Mouse (Mus musculus) liver, embryonic 12.5 days (tissue): Measurements from ENCODE around the gene Snd1. TPM values are rescaled to one million over a fixed set of nuclear protein-coding genes. Genes with fewer than 3 reads are reported as not detected.
"Not testable (repeated sequence)": the region's sequence is repeated elsewhere in the genome, so short reads cannot be mapped to it uniquely, and the experiment has no call there.

Source experiments
- ATAC-seq: fragments of 200-750 bp; cut with Nextera tagmentation; 2 replicates; pipeline ENCODE4 v1.8.0; 2017; ENCODE audit warnings: moderate number of reproducible peaks, mild to moderate bottlenecking, moderate library complexity
- H3K27ac ChIP-seq: fragments of 300-500 bp; sonication (generic); 2 replicates; pipeline ENCODE4 v1.5.1; 2016; ENCODE audit warnings: mild to moderate bottlenecking
- H3K27me3 ChIP-seq: fragments of 300-500 bp; sonication (generic); replicated peaks from 2 replicates; pipeline ENCODE4 v1.6.1; 2016; ENCODE audit warnings: mild to moderate bottlenecking, moderate library complexity
- H3K36me3 ChIP-seq: fragments of 300-500 bp; sonication (generic); 2 replicates; pipeline ENCODE4 v1.6.1; 2016; ENCODE audit warnings: mild to moderate bottlenecking, moderate library complexity
- H3K4me1 ChIP-seq: fragments of 300-500 bp; sonication (generic); 2 replicates; pipeline ENCODE4 v1.6.1; 2016
- H3K4me2 ChIP-seq: fragments of 300-500 bp; sonication (generic); 2 replicates; pipeline ENCODE4 v1.6.1; 2016; ENCODE audit warnings: mild to moderate bottlenecking, moderate library complexity
- H3K4me3 ChIP-seq: fragments of 300-500 bp; sonication (generic); 2 replicates; pipeline ENCODE4 v1.5.1; 2016; ENCODE audit warnings: mild to moderate bottlenecking, moderate library complexity
- H3K9ac ChIP-seq: fragments of 300-500 bp; sonication (generic); 2 replicates; pipeline ENCODE4 v1.6.1; 2016; ENCODE audit warnings: mild to moderate bottlenecking, moderate library complexity
- H3K9me3 ChIP-seq: fragments of 300-500 bp; sonication (generic); replicated peaks from 2 replicates; pipeline ENCODE4 v1.6.1; 2016; ENCODE audit warnings: mild to moderate bottlenecking, moderate library complexity
- whole genome bisulfite sequencing: fragments of 180-500 bp; shearing (Covaris S2); methylation state at CpG from one replicate; pipeline ENCODE4 v1.1.7; 2016; ENCODE audit not compliant: insufficient replicate concordance; 5-methylcytosine and 5-hydroxymethylcytosine counted together
- polyA plus RNA-seq: library from polyadenylated mRNA; unstranded; fragments of >200 nt; fragmentation: Nextera tagmentation; extraction: Ambion mirVana; gene quantifications from 2 replicates; pipeline ENCODE4 v1.2.1, GENCODE M21; 2016

The Snd1 gene
- polyA plus RNA-seq, 1 experiment from 2014 or later, result 82.0 TPM

- ATAC-seq, result no peak
- H3K36me3 ChIP-seq, result peaks cover 79% of the 10 kb centered on the region
- WGBS, result 89% methylated on average over 8 of the region's 8 CpGs
- H3K9ac ChIP-seq, result no peak overlapping the region
- H3K4me3 ChIP-seq, result no peak overlapping the region
- no peaks in the 10 kb centered on the region for H3K27me3 ChIP-seq
- H3K27ac ChIP-seq, result no peak overlapping the region
- H3K4me1 ChIP-seq, result peaks cover 3% of the 10 kb centered on the region; the same call in 1 of the 2 replicates
- H3K9me3 ChIP-seq, result no peaks in the 10 kb centered on the region
- no peak overlapping the region for H3K4me2 ChIP-seq
Observed at GRCm38 (mm10) chr6:28519426-28519825, 44.5 kb downstream of the Snd1 start.

DNA sequence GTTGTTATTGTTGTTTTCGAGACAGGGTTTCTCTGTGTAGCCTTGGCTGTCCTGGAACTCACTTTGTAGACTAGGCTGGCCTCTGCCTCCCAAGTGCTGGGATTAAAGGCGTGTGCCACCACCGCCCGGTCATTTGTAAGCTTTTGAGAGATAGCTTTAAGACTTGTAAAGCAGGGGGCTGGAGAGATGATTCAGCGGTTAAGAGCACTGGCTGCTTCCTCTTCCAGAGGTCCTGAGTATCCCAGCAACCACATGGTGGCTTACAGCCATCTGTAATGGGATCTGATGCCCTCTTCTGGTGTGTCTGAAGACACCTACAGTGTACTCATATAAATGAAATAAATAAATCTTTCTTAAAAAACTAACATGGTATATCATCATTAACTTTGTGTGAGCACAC is 45.8 kb downstream of the Snd1 start:
- ATAC-seq, H3K9ac ChIP-seq, H3K27ac ChIP-seq, H3K27me3 ChIP-seq, H3K4me1 ChIP-seq, H3K4me3 ChIP-seq, H3K4me2 ChIP-seq, H3K9me3 ChIP-seq: not testable (repeated sequence)
- 46% methylated on average over 5 of the region's 5 CpGs for WGBS
- peaks cover 82% of the 10 kb centered on the region for H3K36me3 ChIP-seq

DNA sequence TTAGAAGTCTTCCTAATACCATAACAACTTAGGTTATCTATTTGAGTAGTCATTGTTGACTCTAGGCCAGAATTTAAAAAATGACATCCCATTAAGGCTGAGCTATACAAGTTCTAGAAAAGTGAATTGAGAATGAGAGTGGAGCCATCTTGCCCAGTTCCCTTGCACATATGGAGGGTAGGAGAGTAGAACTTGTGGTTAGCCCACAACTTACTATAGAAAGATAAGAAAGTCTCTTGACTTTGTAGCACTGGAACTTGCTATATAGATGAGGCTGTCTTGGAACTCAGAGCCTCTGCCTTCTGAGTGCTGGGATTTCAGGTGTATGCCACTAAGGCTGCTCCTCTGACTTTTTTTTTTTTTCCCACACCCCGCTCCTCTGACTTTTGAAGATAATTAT is 46.5 kb downstream of the Snd1 start:
- 52% methylated on average over 1 of the region's 1 CpGs for WGBS
- Histone ChIP-seq H3K27ac (no peak overlapping the region), H3K9me3 (no peaks in the 10 kb centered on the region), H3K4me1 (peaks cover 3% of the 10 kb centered on the region; the same call in 1 of the 2 replicates), H3K4me2 (no peak overlapping the region), H3K9ac (no peak overlapping the region), H3K36me3 (peaks cover 83% of the 10 kb centered on the region), H3K4me3 (no peak overlapping the region), H3K27me3 (no peaks in the 10 kb centered on the region)
- ATAC-seq, result no peak

GRCm38 (mm10) chr6:28525589-28525988 is 50.6 kb downstream of the Snd1 start:
- H3K27ac ChIP-seq, result no peak overlapping the region
- no peak overlapping the region for H3K4me2 ChIP-seq
- H3K4me3 ChIP-seq, result no peak overlapping the region
- no peaks in the 10 kb centered on the region for H3K9me3 ChIP-seq
- no peak for ATAC-seq
- H3K9ac ChIP-seq, result no peak overlapping the region
- peaks cover 88% of the 10 kb centered on the region for H3K36me3 ChIP-seq
- H3K4me1 ChIP-seq, result no peaks in the 10 kb centered on the region
- 70% methylated on average over 2 of the region's 2 CpGs for WGBS
- no peaks in the 10 kb centered on the region for H3K27me3 ChIP-seq

DNA sequence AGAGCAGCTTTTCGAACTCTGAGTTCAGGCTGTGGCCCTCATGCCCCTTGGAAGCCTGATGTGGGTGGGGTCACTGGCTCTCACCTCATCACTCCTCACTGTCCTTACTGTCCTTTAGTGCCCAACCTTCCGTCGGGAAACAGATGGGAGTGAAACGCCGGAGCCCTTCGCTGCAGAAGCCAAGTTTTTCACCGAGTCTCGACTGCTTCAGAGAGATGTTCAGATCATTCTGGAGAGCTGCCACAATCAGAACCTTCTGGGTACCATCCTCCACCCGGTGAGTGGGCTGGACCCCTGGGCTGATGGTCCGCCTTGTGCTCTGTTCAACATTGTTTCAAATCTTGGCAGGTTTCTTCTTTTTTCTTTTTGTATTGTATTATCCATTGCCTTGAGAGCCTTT is 52.5 kb downstream of the Snd1 start:
- Histone ChIP-seq H3K4me2 (no peak overlapping the region), H3K27ac (no peak overlapping the region), H3K4me3 (no peak overlapping the region), H3K27me3 (no peaks in the 10 kb centered on the region), H3K9me3 (no peaks in the 10 kb centered on the region), H3K4me1 (no peaks in the 10 kb centered on the region), H3K36me3 (peaks cover 89% of the 10 kb centered on the region), H3K9ac (no peak overlapping the region)
- WGBS, result 86% methylated on average over 10 of the region's 10 CpGs
- no peak for ATAC-seq

GRCm38 (mm10) chr6:28528208-28528607 is 53.3 kb downstream of the Snd1 start:
- no peaks in the 10 kb centered on the region for H3K9me3 ChIP-seq
- no peak overlapping the region for H3K4me2 ChIP-seq
- H3K9ac ChIP-seq, result no peak overlapping the region
- no peak overlapping the region for H3K4me3 ChIP-seq
- 84% methylated on average over 6 of the region's 6 CpGs for WGBS
- peaks cover 89% of the 10 kb centered on the region for H3K36me3 ChIP-seq
- H3K27ac ChIP-seq, result no peak overlapping the region
- H3K4me1 ChIP-seq, result no peaks in the 10 kb centered on the region
- ATAC-seq, result no peak
- no peaks in the 10 kb centered on the region for H3K27me3 ChIP-seq

DNA sequence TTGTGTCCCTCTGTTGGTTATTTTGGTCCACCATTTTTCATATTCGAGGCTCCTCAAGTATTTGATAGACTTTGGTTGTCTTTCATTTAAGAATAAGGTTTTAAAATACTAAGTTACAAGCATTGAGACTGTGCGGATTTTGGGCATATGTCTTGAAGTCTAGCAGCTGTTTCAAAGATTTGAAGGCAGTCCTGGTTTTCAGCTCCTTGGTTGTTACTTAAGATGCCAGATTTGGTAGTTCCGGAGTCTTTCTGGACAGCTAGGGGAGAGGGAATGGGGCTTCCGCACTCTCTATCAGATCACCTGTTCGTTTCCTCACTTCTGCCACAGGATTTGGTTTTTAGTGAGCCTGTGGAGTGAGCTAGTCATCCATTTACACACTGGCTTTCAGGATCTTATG is 61.5 kb downstream of the Snd1 start:
- H3K4me2 ChIP-seq, result no peak overlapping the region
- H3K27me3 ChIP-seq, result no peaks in the 10 kb centered on the region
- no peak overlapping the region for H3K27ac ChIP-seq
- no peaks in the 10 kb centered on the region for H3K9me3 ChIP-seq
- peaks cover 75% of the 10 kb centered on the region for H3K36me3 ChIP-seq
- H3K4me3 ChIP-seq, result no peak overlapping the region
- ATAC-seq, result no peak
- 81% methylated on average over 5 of the region's 5 CpGs for WGBS
- no peaks in the 10 kb centered on the region for H3K4me1 ChIP-seq
- H3K9ac ChIP-seq, result no peak overlapping the region

DNA sequence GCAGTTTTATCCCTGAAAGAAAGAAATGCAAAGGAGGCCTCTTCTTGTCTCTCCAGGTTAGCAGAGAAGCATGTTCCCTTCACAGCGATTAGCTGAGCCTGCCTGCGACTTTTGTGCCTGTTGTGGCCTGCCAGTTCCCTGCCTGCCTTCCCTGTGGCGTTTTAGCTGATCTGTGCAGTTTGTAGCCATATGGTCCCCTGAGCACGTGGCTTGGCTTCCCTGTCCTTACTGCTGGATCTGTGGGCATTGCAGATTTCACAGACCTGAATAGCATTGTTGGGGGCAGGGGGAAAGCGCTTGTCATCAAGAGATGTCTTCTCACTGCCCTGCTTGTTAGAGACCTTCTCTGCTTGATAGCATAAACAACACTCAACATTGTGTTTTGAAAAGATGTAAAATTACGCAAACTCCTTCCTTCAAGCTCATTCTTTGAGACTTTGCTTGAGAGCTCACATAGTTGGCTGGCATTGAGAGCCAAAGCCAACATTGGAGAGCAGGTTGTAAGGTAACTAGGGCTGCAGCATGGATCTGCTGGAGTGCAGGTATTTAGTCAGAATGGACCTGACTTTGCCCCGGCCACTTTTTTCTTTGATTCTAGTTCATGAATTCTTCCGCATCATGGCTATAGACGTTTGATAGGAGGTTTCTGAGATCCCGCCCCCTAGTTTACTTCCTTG is 63.0 kb downstream of the Snd1 start:
- Histone ChIP-seq H3K4me1 (no peaks in the 10 kb centered on the region), H3K27ac (no peak overlapping the region), H3K9me3 (no peaks in the 10 kb centered on the region), H3K4me2 (no peak overlapping the region), H3K27me3 (no peaks in the 10 kb centered on the region), H3K9ac (no peak overlapping the region), H3K4me3 (no peak overlapping the region), H3K36me3 (peaks cover 69% of the 10 kb centered on the region)
- WGBS, result 74% methylated on average over 10 of the region's 10 CpGs
- no peak for ATAC-seq

GRCm38 (mm10) chr6:28542298-28542701 is 67.4 kb downstream of the Snd1 start:
- Histone ChIP-seq H3K4me1 (no peaks in the 10 kb centered on the region), H3K9ac (no peak overlapping the region), H3K4me2 (no peak overlapping the region), H3K9me3 (no peaks in the 10 kb centered on the region), H3K4me3 (no peak overlapping the region), H3K27me3 (no peaks in the 10 kb centered on the region), H3K27ac (no peak overlapping the region), H3K36me3 (peaks cover 63% of the 10 kb centered on the region)
- 75% methylated on average over 6 of the region's 6 CpGs for WGBS
- no peak for ATAC-seq

DNA sequence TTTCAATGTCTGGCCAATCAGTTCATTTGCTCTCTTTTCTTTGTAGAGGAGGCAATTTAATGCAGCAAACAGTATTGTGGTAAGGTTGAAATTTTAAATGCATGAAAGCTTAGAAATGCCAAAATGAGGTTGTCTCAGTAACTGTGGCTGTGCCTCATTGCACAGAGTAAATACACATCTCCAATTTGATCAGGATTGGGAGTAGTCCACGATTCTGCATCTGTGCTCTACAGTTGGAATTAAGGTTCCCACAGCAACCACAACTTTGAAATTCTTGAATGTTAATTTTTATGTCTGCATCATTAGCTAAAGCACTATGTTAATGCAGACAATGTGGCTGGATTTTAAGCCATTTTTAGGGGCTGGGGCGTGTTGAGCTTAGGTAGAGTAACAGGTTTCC is 72.0 kb downstream of the Snd1 start:
- 75% methylated on average over 2 of the region's 2 CpGs for WGBS
- no peak overlapping the region for H3K27ac ChIP-seq
- no peaks in the 10 kb centered on the region for H3K9me3 ChIP-seq
- H3K27me3 ChIP-seq, result no peaks in the 10 kb centered on the region
- H3K4me1 ChIP-seq, result no peaks in the 10 kb centered on the region
- H3K36me3 ChIP-seq, result peaks cover 72% of the 10 kb centered on the region
- H3K4me3 ChIP-seq, result no peak overlapping the region
- H3K9ac ChIP-seq, result no peak overlapping the region
- no peak overlapping the region for H3K4me2 ChIP-seq
- ATAC-seq, result no peak

DNA sequence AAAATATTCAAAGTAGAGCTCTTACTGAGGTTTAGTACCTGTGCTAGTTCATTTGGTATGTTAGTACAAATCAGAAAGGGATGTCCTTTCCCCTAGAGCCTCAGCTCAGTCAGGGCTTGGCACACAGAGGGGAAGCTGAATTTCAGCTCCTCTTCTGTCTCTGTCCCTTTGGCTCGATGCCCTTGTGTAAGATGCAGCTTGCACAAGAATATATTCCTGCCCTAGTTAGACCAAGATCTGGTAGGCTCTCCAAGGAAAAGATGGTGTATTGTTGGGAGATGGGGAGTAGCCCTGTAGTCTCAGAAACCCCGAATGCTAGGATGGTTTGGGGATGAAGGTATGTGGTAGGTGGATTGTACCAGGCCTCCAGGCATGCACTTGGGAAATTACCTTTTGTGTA is 74.4 kb downstream of the Snd1 start:
- 75% methylated on average over 2 of the region's 2 CpGs for WGBS
- H3K4me3 ChIP-seq, result no peak overlapping the region
- no peak overlapping the region for H3K4me2 ChIP-seq

GRCm38 (mm10) chr6:28550255-28551004 is 75.5 kb downstream of the Snd1 start:
- Histone ChIP-seq H3K4me3 (no peak overlapping the region), H3K27me3 (no peaks in the 10 kb centered on the region), H3K36me3 (peaks cover 68% of the 10 kb centered on the region), H3K9me3 (no peaks in the 10 kb centered on the region), H3K27ac (no peak overlapping the region), H3K4me2 (no peak overlapping the region), H3K4me1 (no peaks in the 10 kb centered on the region), H3K9ac (no peak overlapping the region)
- WGBS, result 71% methylated on average over 7 of the region's 7 CpGs
- ATAC-seq, result no peak

More for the DNA sequence above, 74.4 kb downstream of the Snd1 start:
- H3K27ac ChIP-seq, result no peak overlapping the region
- ATAC-seq, result no peak
- no peaks in the 10 kb centered on the region for H3K4me1 ChIP-seq
- no peaks in the 10 kb centered on the region for H3K9me3 ChIP-seq
- H3K9ac ChIP-seq, result no peak overlapping the region
- H3K36me3 ChIP-seq, result peaks cover 66% of the 10 kb centered on the region
- H3K27me3 ChIP-seq, result no peaks in the 10 kb centered on the region
